Mouse (Mus musculus): Measurements from ENCODE around the gene D630003M21Rik.

- TF ChIP-seq CTCF (IDR thresholded peaks at IDR 0.05; ENCODE audit: borderline replicate concordance, extremely low read depth, insufficient read depth, insufficient read length) = no peak
- TF ChIP-seq POLR2A (IDR thresholded peaks at IDR 0.05; ENCODE audit: borderline replicate concordance, extremely low read depth, insufficient read depth, insufficient read length, poor library complexity, severe bottlenecking) = no peak
These were observed 58.6 kb downstream of the D630003M21Rik start for GRCm38 (mm10) chr2:158170394-158170793.
